Mouse (Mus musculus): ENCODE results near the gene D430041D05Rik. TPM values are rescaled to one million over a fixed set of nuclear protein-coding genes. Genes with fewer than 3 reads are reported as not detected.

Gene D430041D05Rik
- total and polyA plus RNA-seq, 2 experiments from 2014 or later = 7.9 to 47.6 TPM

- H3K9me3 ChIP-seq (ENCODE audit: low read length) = no peaks in the 10 kb centered on the region
- 48% methylated on average over 3 of the region's 3 CpGs for WGBS
- ATAC-seq (ENCODE audit: low FRiP score) = no peak
Measured at GRCm38 (mm10) chr2:104197281-104197680, 213.5 kb downstream of the D430041D05Rik start.

DNA sequence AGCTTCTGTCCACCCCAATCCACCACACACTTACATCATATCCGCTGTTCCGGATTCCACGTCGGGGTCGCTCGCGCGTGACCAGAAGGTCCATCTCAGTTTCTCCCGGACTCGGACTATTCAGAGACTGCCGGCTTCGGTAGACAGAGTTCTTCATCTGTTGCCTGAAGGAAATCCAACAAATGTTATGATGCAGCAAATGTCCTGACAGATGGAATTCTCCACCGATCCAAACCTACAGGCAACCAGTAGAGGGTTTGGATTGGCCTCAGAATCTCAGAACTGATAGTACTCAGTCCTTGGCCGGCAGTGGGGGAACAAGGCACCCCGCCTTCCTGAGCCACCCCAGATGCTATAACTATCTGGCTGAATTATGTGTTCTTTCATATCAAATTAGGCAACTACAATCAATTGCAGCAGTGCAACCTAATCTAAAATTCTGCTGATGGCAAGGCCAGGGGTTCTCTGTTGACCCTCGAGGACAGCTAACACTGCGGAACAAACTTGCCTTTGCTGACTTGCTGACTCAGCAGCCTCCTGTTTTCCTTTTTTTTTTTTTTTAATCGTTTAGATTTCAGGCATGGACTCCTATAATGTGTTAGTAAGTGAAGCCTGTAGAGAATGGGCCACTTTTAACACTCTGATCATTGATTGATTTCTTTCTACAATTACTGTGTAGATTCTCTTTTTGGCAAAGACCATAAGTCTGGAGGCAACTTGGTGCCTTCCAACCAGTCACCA is 218.2 kb downstream of the D430041D05Rik start:
- DNase-seq (ENCODE audit: low spot score) (no peak), ATAC-seq (ENCODE audit: low FRiP score) (no peak)

More at GRCm38 (mm10) chr2:104197281-104197680, 213.5 kb downstream of the D430041D05Rik start:
- H3K36me3 ChIP-seq (ENCODE audit: insufficient read depth, low read length) = peaks cover 4% of the 10 kb centered on the region
- H3K27me3 ChIP-seq (ENCODE audit: insufficient read depth, low read length) = no peaks in the 10 kb centered on the region
- H3K4me2 ChIP-seq (ENCODE audit: low read depth, low read length, poor library complexity, severe bottlenecking) = no peak overlapping the region
- no peak overlapping the region for H3K27ac ChIP-seq (ENCODE audit: low read depth, low read length)
- no peak overlapping the region for H3K9ac ChIP-seq (replicated peaks; ENCODE audit: low read length, poor library complexity, severe bottlenecking)
- H3K4me3 ChIP-seq (ENCODE audit: low read depth, low read length) = no peak overlapping the region
- no peak for TF ChIP-seq CTCF (IDR thresholded peaks at IDR 0.05)
- no peak for DNase-seq (ENCODE audit: low spot score)
- no peaks in the 10 kb centered on the region for H3K4me1 ChIP-seq (ENCODE audit: insufficient read depth, low read length)

GRCm38 (mm10) chr2:104191723-104192122 is 219.1 kb downstream of the D430041D05Rik start:
- H3K27me3 ChIP-seq (ENCODE audit: insufficient read depth, low read length) = no peaks in the 10 kb centered on the region
- WGBS = 72% methylated on average over 2 of the region's 2 CpGs
- no peaks in the 10 kb centered on the region for H3K36me3 ChIP-seq (ENCODE audit: insufficient read depth, low read length)
- ATAC-seq (ENCODE audit: low FRiP score) (no peak), DNase-seq (ENCODE audit: low spot score) (no peak)
- no peaks in the 10 kb centered on the region for H3K4me1 ChIP-seq (ENCODE audit: insufficient read depth, low read length)
- H3K27ac ChIP-seq (ENCODE audit: low read depth, low read length) = no peak overlapping the region
- no peak overlapping the region for H3K4me2 ChIP-seq (ENCODE audit: low read depth, low read length, poor library complexity, severe bottlenecking)
- H3K9me3 ChIP-seq (ENCODE audit: low read length) = no peaks in the 10 kb centered on the region
- TF ChIP-seq CTCF (IDR thresholded peaks at IDR 0.05) = no peak
- H3K4me3 ChIP-seq (ENCODE audit: low read depth, low read length) = no peak overlapping the region
- no peak overlapping the region for H3K9ac ChIP-seq (replicated peaks; ENCODE audit: low read length, poor library complexity, severe bottlenecking)

More for the DNA sequence above, 218.2 kb downstream of the D430041D05Rik start:
- Histone ChIP-seq H3K9ac (replicated peaks; ENCODE audit: low read length, poor library complexity, severe bottlenecking) (no peak overlapping the region), H3K36me3 (ENCODE audit: insufficient read depth, low read length) (no peaks in the 10 kb centered on the region), H3K4me3 (ENCODE audit: low read depth, low read length) (no peak overlapping the region), H3K27me3 (ENCODE audit: insufficient read depth, low read length) (no peaks in the 10 kb centered on the region), H3K27ac (ENCODE audit: low read depth, low read length) (no peak overlapping the region), H3K4me2 (ENCODE audit: low read depth, low read length, poor library complexity, severe bottlenecking) (no peak overlapping the region), H3K9me3 (ENCODE audit: low read length) (no peaks in the 10 kb centered on the region), H3K4me1 (ENCODE audit: insufficient read depth, low read length) (no peaks in the 10 kb centered on the region)
- no peak for TF ChIP-seq CTCF (IDR thresholded peaks at IDR 0.05)
- 90% methylated on average over 18 of the region's 18 CpGs for WGBS

GRCm38 (mm10) chr2:104188859-104189258 is 222.0 kb downstream of the D430041D05Rik start:
- TF ChIP-seq CTCF (IDR thresholded peaks at IDR 0.05) = no peak
- Histone ChIP-seq H3K4me2 (ENCODE audit: low read depth, low read length, poor library complexity, severe bottlenecking) (no peak overlapping the region), H3K9me3 (ENCODE audit: low read length) (no peaks in the 10 kb centered on the region), H3K4me3 (ENCODE audit: low read depth, low read length) (no peak overlapping the region), H3K36me3 (ENCODE audit: insufficient read depth, low read length) (0 out of 2 replicates have a peak, but pooled peaks cover 5% of the 10 kb centered on the region), H3K4me1 (ENCODE audit: insufficient read depth, low read length) (no peaks in the 10 kb centered on the region), H3K9ac (replicated peaks; ENCODE audit: low read length, poor library complexity, severe bottlenecking) (no peak overlapping the region), H3K27me3 (ENCODE audit: insufficient read depth, low read length) (no peaks in the 10 kb centered on the region), H3K27ac (ENCODE audit: low read depth, low read length) (no peak overlapping the region)
- WGBS = 89% methylated on average over 2 of the region's 2 CpGs
- ATAC-seq (ENCODE audit: low FRiP score) (no peak), DNase-seq (ENCODE audit: low spot score) (peak; percentile 27)

DNA sequence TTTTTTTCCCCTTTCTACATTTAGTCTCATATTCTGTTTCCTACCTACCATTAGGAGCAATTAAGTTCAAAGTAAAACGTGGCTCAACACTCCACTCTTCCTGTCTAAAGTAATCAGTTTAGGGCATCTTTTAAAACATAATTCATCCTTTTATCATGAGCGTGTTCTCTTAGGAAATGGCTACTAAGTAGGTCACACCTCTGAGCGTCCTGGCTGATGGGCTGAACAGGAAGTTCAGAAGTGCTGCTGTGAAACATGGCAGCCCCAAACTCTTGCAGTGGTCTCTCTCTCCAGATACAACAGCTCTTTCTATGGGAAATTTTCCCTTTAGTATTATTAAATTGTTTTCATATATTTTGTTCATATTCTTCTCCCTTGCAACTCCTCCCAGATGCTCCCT is 223.7 kb downstream of the D430041D05Rik start:
- no peaks in the 10 kb centered on the region for H3K9me3 ChIP-seq (ENCODE audit: low read length)
- H3K27ac ChIP-seq (ENCODE audit: low read depth, low read length) = no peak overlapping the region
- 68% methylated on average over 3 of the region's 3 CpGs for WGBS
- H3K27me3 ChIP-seq (ENCODE audit: insufficient read depth, low read length) = no peaks in the 10 kb centered on the region
- H3K4me3 ChIP-seq (ENCODE audit: low read depth, low read length) = no peak overlapping the region
- no peak for ATAC-seq (ENCODE audit: low FRiP score)
- DNase-seq (ENCODE audit: low spot score) = no peak
- no peak for TF ChIP-seq CTCF (IDR thresholded peaks at IDR 0.05)
- no peak overlapping the region for H3K4me2 ChIP-seq (ENCODE audit: low read depth, low read length, poor library complexity, severe bottlenecking)
- no peaks in the 10 kb centered on the region for H3K4me1 ChIP-seq (ENCODE audit: insufficient read depth, low read length)
- H3K9ac ChIP-seq (replicated peaks; ENCODE audit: low read length, poor library complexity, severe bottlenecking) = no peak overlapping the region
- 0 out of 2 replicates have a peak, but pooled peaks cover 5% of the 10 kb centered on the region for H3K36me3 ChIP-seq (ENCODE audit: insufficient read depth, low read length)

DNA sequence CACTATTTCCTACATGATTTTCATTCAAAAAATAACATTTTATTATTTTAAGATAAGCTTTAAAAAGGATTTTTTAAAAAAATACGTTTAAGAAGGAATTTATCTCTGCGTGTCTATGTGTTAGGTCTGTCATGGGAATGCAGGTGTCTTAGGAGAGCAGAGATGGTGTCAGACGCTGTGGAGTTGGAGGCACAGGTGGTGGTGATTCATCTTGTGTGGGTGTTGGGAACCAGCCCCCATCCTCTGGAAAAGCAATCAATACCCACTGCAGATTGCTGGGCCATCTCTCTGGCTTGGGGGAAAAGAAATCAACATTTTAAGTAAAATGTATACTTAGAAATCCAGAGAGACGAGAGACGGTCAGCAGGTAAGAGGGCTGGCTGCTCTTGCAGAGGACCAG is 225.2 kb downstream of the D430041D05Rik start:
- Histone ChIP-seq H3K9ac (replicated peaks; ENCODE audit: low read length, poor library complexity, severe bottlenecking) (no peak overlapping the region), H3K4me1 (ENCODE audit: insufficient read depth, low read length) (no peaks in the 10 kb centered on the region), H3K4me2 (ENCODE audit: low read depth, low read length, poor library complexity, severe bottlenecking) (no peak overlapping the region), H3K36me3 (ENCODE audit: insufficient read depth, low read length) (0 out of 2 replicates have a peak, but pooled peaks cover 5% of the 10 kb centered on the region), H3K4me3 (ENCODE audit: low read depth, low read length) (no peak overlapping the region), H3K9me3 (ENCODE audit: low read length) (no peaks in the 10 kb centered on the region), H3K27me3 (ENCODE audit: insufficient read depth, low read length) (no peaks in the 10 kb centered on the region), H3K27ac (ENCODE audit: low read depth, low read length) (no peak overlapping the region)
- no peak for ATAC-seq (ENCODE audit: low FRiP score)
- 90% methylated on average over 5 of the region's 5 CpGs for WGBS
- TF ChIP-seq CTCF (IDR thresholded peaks at IDR 0.05) = no peak
- no peak for DNase-seq (ENCODE audit: low spot score)

Data from midbrain, postnatal 0 days (tissue).